Mouse (Mus musculus) E14TG2a.4 (cell line): ENCODE data around the gene Cmss1.

Experiments used
- CTCF ChIP-seq: conservative IDR thresholded peaks from 2 replicates; pipeline ENCODE4 v1.5.1; 2014; ENCODE audit warnings: low read length
- POU5F1 ChIP-seq: IDR thresholded peaks from 2 replicates; pipeline ENCODE4 v1.6.1; 2014; ENCODE audit warnings: low read length, borderline replicate concordance

- TF ChIP-seq CTCF (no peak), POU5F1 (no peak)
Observed at GRCm38 (mm10) chr16:57483503-57483902, 123.2 kb downstream of the Cmss1 start.
